Mouse (Mus musculus) urinary bladder, postnatal 4 days (tissue): ENCODE data around the gene Gm11627.
"Not testable (repeated sequence)": the region's sequence is repeated elsewhere in the genome, so short reads cannot be mapped to it uniquely, and the experiment has no call there.

ENCODE experiments used
- DNase-seq, 2 experiments: peaks; one replicate each; pipeline ENCODE4 v3.0.0; 2021 to 2022; ENCODE audit warnings: low spot score in 2 of 2

Gm11627 gene

GRCm38 (mm10) chr11:102564952-102565671 lies 14.1 kb downstream of the Gm11627 start:
- not testable (repeated sequence) for DNase-seq

DNA sequence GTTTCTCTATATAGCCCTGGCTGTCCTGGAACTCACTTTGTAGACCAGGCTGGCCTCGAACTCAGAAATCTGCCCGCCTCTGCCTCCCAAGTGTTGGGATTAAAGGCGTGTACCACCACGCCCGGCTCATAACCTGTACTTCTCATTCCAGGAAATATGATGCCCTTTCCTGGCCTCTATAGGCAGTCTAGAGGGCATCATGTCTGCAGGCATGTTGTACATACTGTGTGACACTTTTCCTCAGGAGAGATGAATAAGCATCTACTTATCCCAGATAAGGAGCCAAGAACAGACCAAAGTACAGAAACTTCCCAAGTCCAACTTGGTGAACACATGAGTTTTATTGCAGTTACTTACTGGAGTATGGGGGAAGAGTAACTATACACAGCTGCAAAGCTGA lies 20.6 kb downstream of the Gm11627 start:
- DNase-seq: no peak

DNA sequence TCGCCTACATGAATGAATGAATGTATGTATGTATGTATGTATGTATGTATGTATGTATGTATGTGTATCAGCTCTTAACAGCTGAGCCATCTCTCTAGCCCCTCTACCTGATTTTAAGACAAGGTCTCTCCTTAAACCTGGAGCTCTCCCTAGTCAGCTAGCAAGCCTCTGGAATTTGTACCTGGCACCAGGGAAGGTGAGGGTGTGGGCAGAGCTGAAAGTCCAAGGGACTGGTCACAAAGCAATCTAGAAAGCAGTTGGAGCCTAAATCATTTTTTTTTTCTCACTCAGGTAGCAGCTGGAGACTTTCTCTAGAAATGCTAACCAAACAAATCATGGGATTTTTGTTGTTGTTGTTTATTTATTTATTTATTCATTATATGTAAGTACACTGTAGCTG lies 21.9 kb downstream of the Gm11627 start:
- DNase-seq: no peak

- no peak for DNase-seq
Observed at GRCm38 (mm10) chr11:102556716-102557074, 22.6 kb downstream of the Gm11627 start.

DNA sequence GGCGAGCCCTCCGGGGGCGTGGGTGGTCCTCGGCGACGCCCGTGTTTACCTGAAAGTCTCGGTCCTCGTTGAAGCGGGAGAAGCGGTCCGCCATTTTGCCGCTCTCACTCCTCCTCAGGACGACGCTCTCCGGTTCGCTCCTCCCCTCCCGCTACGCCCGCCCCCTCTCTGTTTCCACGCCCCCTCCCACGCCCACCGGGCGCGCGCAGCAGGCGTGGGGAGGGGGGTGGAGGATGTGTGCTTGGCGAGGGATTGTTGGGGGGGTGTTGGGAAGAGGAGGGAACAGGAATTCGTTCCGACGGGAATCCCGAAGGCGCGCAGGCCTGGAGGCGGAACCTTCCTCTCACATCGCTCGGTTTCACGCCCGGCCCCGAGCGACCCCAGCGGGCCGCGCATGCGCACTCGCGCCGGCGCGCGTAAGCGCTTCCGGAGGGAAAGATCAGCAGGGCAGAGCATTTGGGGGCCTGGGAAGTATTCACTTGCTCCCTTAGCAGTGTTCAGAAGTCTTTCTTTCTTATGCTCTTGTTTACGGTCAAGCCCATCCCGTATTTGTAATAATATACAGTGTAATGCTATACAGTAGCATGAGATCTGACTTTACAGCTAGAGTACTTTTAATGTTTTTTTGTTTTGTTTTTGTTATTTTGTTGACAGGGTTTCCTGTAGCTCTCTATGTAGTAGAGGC lies 23.1 kb downstream of the Gm11627 start, which contains the start of gene Gpatch8:
Gene Gpatch8 (minus strand): TSS at position 362 of the 685 bp plus-strand sequence.
- peak; percentile 94 to 95 for DNase-seq

DNA sequence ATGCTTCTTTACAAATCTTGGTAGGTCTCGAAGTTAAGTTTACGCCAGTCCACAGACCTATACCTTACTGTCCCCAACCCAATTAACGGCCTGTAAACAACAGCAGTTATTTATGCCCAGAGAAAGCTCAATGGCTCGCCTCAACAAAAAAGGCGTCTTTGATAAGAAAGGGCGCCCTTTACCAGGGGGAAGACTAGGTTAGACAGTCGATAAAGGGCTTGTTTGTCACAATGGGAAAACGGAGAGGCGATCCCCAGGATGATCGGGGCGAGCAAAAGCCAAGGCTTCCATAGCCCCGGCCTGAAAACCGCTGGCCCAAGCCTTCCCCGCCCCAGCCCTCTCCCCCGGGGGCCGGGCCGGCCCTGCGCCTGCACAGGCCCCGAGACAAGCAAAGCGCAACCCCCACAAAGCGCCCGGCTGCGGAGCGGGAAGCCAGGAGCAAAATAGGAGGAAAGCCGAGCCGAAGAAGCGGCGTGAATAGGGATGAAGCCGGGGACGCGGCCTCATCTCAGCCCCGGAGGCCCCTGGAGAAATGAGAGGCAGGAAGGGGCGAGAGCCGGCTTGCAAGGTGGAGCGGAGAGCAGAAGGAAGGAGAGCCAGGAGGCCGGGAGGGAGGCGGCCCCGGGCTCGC lies 23.7 kb downstream of the Gm11627 start:
- peak in 1 of 2 experiments; percentile 24 for DNase-seq

DNA sequence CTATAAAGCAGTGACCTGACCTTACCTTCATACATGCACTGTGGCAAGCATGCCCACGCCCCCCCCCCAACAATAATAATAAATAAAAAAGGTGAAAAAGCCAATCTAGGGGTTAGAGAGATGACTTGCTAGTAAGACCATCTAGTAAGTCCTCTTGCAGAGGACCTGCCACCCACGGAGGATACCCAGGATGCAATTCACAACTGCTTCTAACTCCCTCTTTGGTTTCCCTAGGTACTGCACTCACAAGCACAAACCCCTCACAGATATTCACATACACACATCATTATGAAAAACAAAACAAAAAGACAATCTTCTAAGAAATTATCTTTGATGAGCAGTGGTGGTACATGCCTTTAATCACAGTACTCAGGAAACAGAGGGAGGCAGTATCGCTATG lies 27.2 kb downstream of the Gm11627 start:
- no peak for DNase-seq

DNA sequence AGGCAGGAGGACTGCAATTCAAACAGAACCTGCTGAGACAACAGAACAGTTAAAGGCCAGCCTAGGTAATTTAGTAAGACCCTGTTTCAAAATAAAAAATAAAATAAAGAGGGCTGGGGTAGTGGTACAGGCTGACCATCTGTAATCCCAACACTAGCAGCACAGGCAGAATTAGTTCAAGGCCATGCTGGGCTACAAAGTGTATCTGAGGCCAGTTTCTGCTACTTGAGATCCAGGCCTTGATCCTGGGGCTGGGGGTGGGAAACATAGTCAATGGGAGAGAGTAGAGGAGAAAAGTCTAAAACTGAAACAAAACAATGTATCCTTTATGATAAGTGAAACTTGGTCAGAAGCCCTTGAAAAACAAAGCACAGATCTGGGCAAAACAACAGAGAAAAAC lies 28.1 kb downstream of the Gm11627 start:
- no peak for DNase-seq

GRCm38 (mm10) chr11:102541471-102541870 lies 37.8 kb downstream of the Gm11627 start:
- DNase-seq: no peak

DNA sequence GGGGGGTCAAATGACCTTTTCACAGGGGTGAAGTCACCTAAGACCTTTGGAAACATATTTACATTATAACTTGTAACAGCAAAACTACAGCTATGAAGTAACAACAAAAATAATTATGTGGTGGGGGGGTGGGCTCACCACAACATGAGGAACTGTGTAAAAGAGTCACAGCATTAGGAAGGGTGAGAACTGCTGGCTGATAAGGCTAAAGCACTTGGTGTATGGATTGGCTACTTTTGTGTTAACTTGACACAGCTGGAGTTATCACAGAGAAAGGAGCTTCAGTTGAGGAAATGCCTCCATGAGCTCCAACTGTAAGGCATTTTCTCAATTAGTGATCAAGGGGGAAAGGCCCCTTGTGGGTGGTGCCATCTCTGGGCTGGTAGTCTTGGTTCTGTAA lies 39.0 kb downstream of the Gm11627 start:
- not testable (repeated sequence) for DNase-seq

DNA sequence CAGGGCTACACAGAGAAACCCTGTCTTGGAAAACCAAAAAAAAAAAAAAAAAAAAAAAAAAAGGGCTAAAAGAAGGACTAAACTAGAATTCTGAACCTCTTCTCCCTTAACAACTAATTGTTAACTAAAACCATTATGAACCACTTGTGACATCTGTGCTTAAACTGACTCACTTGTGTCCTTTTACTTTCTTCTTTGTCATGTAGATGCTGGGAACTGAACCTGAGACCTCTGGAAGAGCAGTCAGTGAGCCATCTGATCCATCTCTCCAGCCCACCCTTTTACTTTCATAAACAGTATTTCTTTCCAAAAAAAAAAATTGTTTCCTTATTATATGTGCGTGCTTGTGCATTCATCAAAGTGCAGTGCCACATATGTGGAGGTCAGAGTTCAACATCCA lies 39.6 kb downstream of the Gm11627 start:
- no peak for DNase-seq

DNA sequence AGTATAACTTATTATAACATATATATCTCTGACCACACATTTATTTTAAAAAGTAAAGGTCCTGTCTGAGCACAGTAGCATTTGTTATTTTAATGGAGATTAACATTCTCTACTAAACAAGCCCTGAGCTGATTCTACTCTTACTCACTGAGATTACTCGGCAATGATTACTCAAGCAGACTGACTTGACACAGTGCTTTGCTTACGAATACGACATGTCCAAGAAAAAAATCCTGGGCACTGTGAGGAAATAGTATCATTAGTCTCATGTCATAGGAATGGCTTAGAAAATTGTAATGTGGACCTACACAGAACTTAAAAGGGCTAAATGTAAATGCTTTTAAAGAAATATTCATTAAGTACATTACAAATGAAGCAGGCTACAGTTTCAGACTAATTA lies 43.1 kb downstream of the Gm11627 start:
- DNase-seq: no peak

- no peak for DNase-seq
Observed at GRCm38 (mm10) chr11:102534078-102534477, 45.2 kb downstream of the Gm11627 start.

DNA sequence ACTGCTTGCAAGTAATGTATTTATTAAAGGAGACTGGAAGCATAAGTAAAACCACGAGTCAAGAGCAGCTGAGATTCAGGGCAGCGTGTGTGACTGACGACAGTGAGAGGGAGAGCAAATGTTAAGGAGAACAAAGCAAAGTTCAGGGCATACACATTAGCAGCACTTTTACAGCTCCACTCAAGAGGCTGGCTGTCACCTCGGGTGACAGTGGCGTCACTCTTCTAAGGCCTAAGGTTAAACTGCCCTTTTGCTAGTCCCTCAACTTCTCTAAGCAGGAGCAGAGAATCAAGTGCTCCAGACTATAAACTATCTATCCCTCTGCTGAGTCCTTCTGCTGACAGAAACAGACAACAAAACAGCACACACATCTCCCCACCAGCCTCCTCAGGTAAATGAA lies 47.8 kb downstream of the Gm11627 start:
- DNase-seq: no peak
